Comparison of ENCODE assay signal across 22 mouse cellular contexts in the genomic region with DNA sequence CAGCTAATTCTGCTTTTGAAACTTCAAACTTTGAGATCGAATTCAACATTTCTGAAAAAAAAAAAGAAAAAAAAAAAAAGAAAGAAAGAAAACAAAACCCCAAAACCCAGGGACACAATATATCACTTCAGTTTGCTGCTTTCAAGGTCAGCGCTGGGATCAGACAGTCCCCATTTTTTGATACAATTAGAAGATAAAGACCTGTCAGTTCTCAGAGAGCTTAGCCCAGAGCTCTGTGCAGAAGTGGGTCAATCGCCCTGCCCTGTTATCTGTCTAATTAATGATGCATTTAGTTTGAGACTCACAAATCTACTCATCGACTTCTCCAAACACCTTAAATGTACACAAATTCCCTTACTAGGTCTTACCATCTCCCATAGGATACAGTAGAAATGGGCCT.
DNase-seq lines count a peak whose midpoint lies in the region; ATAC-seq and TF ChIP-seq lines count a peak whose summit lies in the region.
"Had no signal": no experiment of that assay in that cellular context is flagged by ENCODE, and none has a peak within 500 bp of the region (broad histone marks: within the 10 kb centered on the region; RNA-seq: fewer than 3 reads in every experiment).

No protein-coding gene starts in this region.

- no peaks in the 10 kb centered on the region for H3K27me3 ChIP-seq in hindbrain, embryonic 10.5 days (ENCODE audit: insufficient read depth, poor library complexity, severe bottlenecking)
- no peaks in the 10 kb centered on the region for H3K27me3 ChIP-seq in hindbrain, embryonic 16.5 days (replicated peaks; ENCODE audit: control insufficient read depth, insufficient read depth, low read length)
- no peaks in the 10 kb centered on the region for H3K27me3 ChIP-seq in midbrain, embryonic 15.5 days (replicated peaks)
- no peaks in the 10 kb centered on the region for H3K27me3 ChIP-seq in midbrain, postnatal 0 days (ENCODE audit: insufficient read depth, low read length)
- no peaks in the 10 kb centered on the region for H3K27me3 ChIP-seq in hindbrain, embryonic 14.5 days (ENCODE audit: control insufficient read depth, insufficient read depth, low read length)
- H3K27me3 ChIP-seq: embryonic facial prominence, embryonic 13.5 days; heart, embryonic 13.5 days; kidney, embryonic 15.5 days; liver, embryonic 13.5 days had no signal

- H3K4me3 ChIP-seq in hindbrain, embryonic 10.5 days: no peak overlapping the region
- H3K4me3 ChIP-seq in hindbrain, embryonic 16.5 days (ENCODE audit: low read length): no peak overlapping the region
- H3K4me3 ChIP-seq in midbrain, embryonic 15.5 days: no peak overlapping the region
- no peak overlapping the region for H3K4me3 ChIP-seq in midbrain, postnatal 0 days (ENCODE audit: low read depth, low read length)
- no peak overlapping the region for H3K4me3 ChIP-seq in hindbrain, embryonic 14.5 days (replicated peaks; ENCODE audit: low read length)
- H3K4me3 ChIP-seq: embryonic facial prominence, embryonic 13.5 days; erythroblast, embryonic 14.5 days; heart, embryonic 13.5 days; kidney, embryonic 15.5 days; left cerebral cortex, adult 2 months; liver, embryonic 13.5 days had no signal

- peaks cover 45% of the 10 kb centered on the region for H3K4me1 ChIP-seq in hindbrain, embryonic 10.5 days (replicated peaks)
- peaks cover 26% of the 10 kb centered on the region for H3K4me1 ChIP-seq in hindbrain, embryonic 16.5 days (ENCODE audit: control insufficient read depth, insufficient read depth, low read depth, low read length)
- peaks cover 43% of the 10 kb centered on the region for H3K4me1 ChIP-seq in midbrain, embryonic 15.5 days
- H3K4me1 ChIP-seq in midbrain, postnatal 0 days (ENCODE audit: insufficient read depth, low read length): 0 out of 2 replicates have a peak, but pooled peaks cover 5% of the 10 kb centered on the region
- peaks cover 38% of the 10 kb centered on the region for H3K4me1 ChIP-seq in hindbrain, embryonic 14.5 days (replicated peaks; ENCODE audit: control insufficient read depth, insufficient read depth, low read length)

- DNase-seq in hindbrain, embryonic 10.5 days (ENCODE audit: low spot score): no peak
- no peak for DNase-seq in midbrain, postnatal 0 days (ENCODE audit: low spot score)
- DNase-seq in hindbrain, embryonic 14.5 days (ENCODE audit: low spot score): no peak
- DNase-seq in retina, postnatal 1 day: peak; percentile 82
- DNase-seq: adrenal gland, postnatal 10 days; cerebellum, adult 2 months; embryo, embryonic 11 days; gastrocnemius, postnatal 25 days; heart, adult 18-20 months; kidney, adult 11 months; kidney, postnatal 36 days; liver, embryonic 13.5 days; lung, embryonic 14.5 days had no signal

- H3K4me2 ChIP-seq in hindbrain, embryonic 16.5 days (ENCODE audit: low read length): no peak overlapping the region
- H3K4me2 ChIP-seq in midbrain, embryonic 15.5 days: no peak overlapping the region
- H3K4me2 ChIP-seq in midbrain, postnatal 0 days (ENCODE audit: low read depth, low read length, poor library complexity, severe bottlenecking): no peak overlapping the region
- no peak overlapping the region for H3K4me2 ChIP-seq in hindbrain, embryonic 14.5 days (replicated peaks)
- H3K4me2 ChIP-seq: embryonic facial prominence, embryonic 13.5 days; heart, embryonic 13.5 days; kidney, embryonic 15.5 days; liver, embryonic 13.5 days; lung, embryonic 14.5 days had no signal

- peaks cover 36% of the 10 kb centered on the region for H3K36me3 ChIP-seq in hindbrain, embryonic 10.5 days
- peaks cover 3% of the 10 kb centered on the region; the same call in 1 of the 2 replicates for H3K36me3 ChIP-seq in hindbrain, embryonic 16.5 days (ENCODE audit: control insufficient read depth, insufficient read depth, low read length)
- no peaks in the 10 kb centered on the region for H3K36me3 ChIP-seq in midbrain, embryonic 15.5 days (replicated peaks)
- H3K36me3 ChIP-seq in midbrain, postnatal 0 days (ENCODE audit: insufficient read depth, low read length): no peaks in the 10 kb centered on the region
- H3K36me3 ChIP-seq in hindbrain, embryonic 14.5 days (replicated peaks; ENCODE audit: control insufficient read depth, insufficient read depth): peaks cover 2% of the 10 kb centered on the region; the same call in 1 of the 2 replicates
- H3K36me3 ChIP-seq: liver, embryonic 13.5 days had no signal

- H3K9ac ChIP-seq in hindbrain, embryonic 16.5 days (ENCODE audit: low read depth, low read length): no peak overlapping the region
- H3K9ac ChIP-seq in midbrain, embryonic 15.5 days: no peak overlapping the region
- no peak overlapping the region for H3K9ac ChIP-seq in midbrain, postnatal 0 days (replicated peaks; ENCODE audit: low read length, poor library complexity, severe bottlenecking)
- H3K9ac ChIP-seq in hindbrain, embryonic 14.5 days: no peak overlapping the region
- H3K9ac ChIP-seq: embryonic facial prominence, embryonic 13.5 days; heart, embryonic 13.5 days; kidney, embryonic 15.5 days; liver, embryonic 13.5 days; lung, embryonic 14.5 days had no signal

- H3K9me3 ChIP-seq in hindbrain, embryonic 10.5 days: no peaks in the 10 kb centered on the region
- H3K9me3 ChIP-seq in hindbrain, embryonic 16.5 days (ENCODE audit: control insufficient read depth, low read length): no peaks in the 10 kb centered on the region
- H3K9me3 ChIP-seq in midbrain, embryonic 15.5 days: no peaks in the 10 kb centered on the region
- no peaks in the 10 kb centered on the region for H3K9me3 ChIP-seq in midbrain, postnatal 0 days (ENCODE audit: low read length)
- no peaks in the 10 kb centered on the region for H3K9me3 ChIP-seq in hindbrain, embryonic 14.5 days (ENCODE audit: control insufficient read depth, low read length)
- H3K9me3 ChIP-seq: embryonic facial prominence, embryonic 13.5 days; heart, embryonic 13.5 days; kidney, embryonic 15.5 days; liver, embryonic 13.5 days had no signal

- no peak for ATAC-seq in hindbrain, embryonic 16.5 days
- ATAC-seq in midbrain, embryonic 15.5 days (replicated peaks): no peak
- no peak for ATAC-seq in midbrain, postnatal 0 days (ENCODE audit: low FRiP score)
- no peak for ATAC-seq in hindbrain, embryonic 14.5 days (ENCODE audit: low FRiP score)
- ATAC-seq in megakaryocyte, adult 5-6 weeks (ENCODE audit: poor library complexity, severe bottlenecking): no peak
- ATAC-seq: activated CD4-positive, CD25-positive, alpha-beta regulatory T cell, adult 4 months had no signal

- 0 out of 2 replicates have a peak overlapping the region, but pooled peaks have one; percentile 91 for H3K27ac ChIP-seq in hindbrain, embryonic 10.5 days
- no peak overlapping the region for H3K27ac ChIP-seq in hindbrain, embryonic 16.5 days (ENCODE audit: low read depth, low read length)
- H3K27ac ChIP-seq in midbrain, embryonic 15.5 days: peak overlapping the region; percentile 45; the same call in 1 of the 2 replicates
- no peak overlapping the region for H3K27ac ChIP-seq in midbrain, postnatal 0 days (ENCODE audit: low read depth, low read length)
- H3K27ac ChIP-seq in hindbrain, embryonic 14.5 days: peak overlapping the region; percentile 18; the same call in 1 of the 2 replicates
- H3K27ac ChIP-seq: kidney, embryonic 15.5 days; liver, embryonic 13.5 days had no signal

- 79% methylated on average over 4 of the region's 4 CpGs for WGBS in hindbrain, embryonic 10.5 days
- WGBS in hindbrain, embryonic 16.5 days: 58% methylated on average over 4 of the region's 4 CpGs
- WGBS in midbrain, embryonic 15.5 days: 48% methylated on average over 4 of the region's 4 CpGs
- WGBS in midbrain, postnatal 0 days: 45% methylated on average over 4 of the region's 4 CpGs
- 44% methylated on average over 4 of the region's 4 CpGs for WGBS in hindbrain, embryonic 14.5 days

- TF ChIP-seq CTCF in midbrain, postnatal 0 days (IDR thresholded peaks at IDR 0.05): no peak

Comparison
In these comparisons a context has a peak if more than half of its experiments do, and no peak if none do; other contexts are left out.
1. H3K27ac ChIP-seq: peak in hindbrain, embryonic 10.5 days (single experiment), midbrain, embryonic 15.5 days (single experiment) and hindbrain, embryonic 14.5 days (single experiment); none in hindbrain, embryonic 16.5 days (single experiment) and midbrain, postnatal 0 days (single experiment).